Mouse (Mus musculus) intestine, embryonic 15.5 days (tissue): Measurements from ENCODE around the gene Park7. TPM values are rescaled to one million over a fixed set of nuclear protein-coding genes. Genes with fewer than 3 reads are reported as not detected.
"Not testable (repeated sequence)": the region's sequence is repeated elsewhere in the genome, so short reads cannot be mapped to it uniquely, and the experiment has no call there.

Experiments used
- ATAC-seq: fragments of 200-750 bp; cut with Nextera tagmentation; 2 replicates; pipeline ENCODE4 v1.8.0; 2017; ENCODE audit warnings: moderate TSS enrichment, moderate library complexity
- H3K27ac ChIP-seq: fragments of 300-500 bp; sonication (generic); 2 replicates; pipeline ENCODE4 v1.5.1; 2015; ENCODE audit warnings: mild to moderate bottlenecking, inconsistent platforms
- H3K27me3 ChIP-seq: fragments of 300-500 bp; sonication (generic); replicated peaks from 2 replicates; pipeline ENCODE4 v1.6.1; 2015; ENCODE audit warnings: inconsistent platforms
- H3K36me3 ChIP-seq: fragments of 300-500 bp; sonication (generic); 2 replicates; pipeline ENCODE4 v1.6.1; 2015; ENCODE audit warnings: inconsistent platforms
- H3K4me1 ChIP-seq: fragments of 300-500 bp; sonication (generic); replicated peaks from 2 replicates; pipeline ENCODE4 v1.6.1; 2015; ENCODE audit warnings: inconsistent platforms
- H3K4me2 ChIP-seq: fragments of 300-500 bp; sonication (generic); replicated peaks from 2 replicates; pipeline ENCODE4 v1.6.1; 2015; ENCODE audit warnings: mild to moderate bottlenecking, inconsistent platforms
- H3K4me3 ChIP-seq: fragments of 300-500 bp; sonication (generic); replicated peaks from 2 replicates; pipeline ENCODE4 v1.5.1; 2015; ENCODE audit warnings: inconsistent platforms
- H3K9ac ChIP-seq: fragments of 300-500 bp; sonication (generic); 2 replicates; pipeline ENCODE4 v1.6.1; 2015; ENCODE audit warnings: inconsistent platforms
- H3K9me3 ChIP-seq: fragments of 300-500 bp; sonication (generic); 2 replicates; pipeline ENCODE4 v1.6.1; 2016; ENCODE audit warnings: inconsistent platforms
- WGBS: fragments of 180-500 bp; shearing (Covaris S2); methylation state at CpG from one replicate; pipeline ENCODE4 v1.1.7; 2015; 5-methylcytosine and 5-hydroxymethylcytosine counted together
- polyA plus RNA-seq: library from polyadenylated mRNA; unstranded; fragments of >200 nt; fragmentation: Nextera tagmentation; extraction: Ambion mirVana; gene quantifications from 2 replicates; pipeline ENCODE4 v1.2.1, GENCODE M21; 2015

Park7 gene
- polyA plus RNA-seq, 1 experiment from 2014 or later = 410 TPM

DNA sequence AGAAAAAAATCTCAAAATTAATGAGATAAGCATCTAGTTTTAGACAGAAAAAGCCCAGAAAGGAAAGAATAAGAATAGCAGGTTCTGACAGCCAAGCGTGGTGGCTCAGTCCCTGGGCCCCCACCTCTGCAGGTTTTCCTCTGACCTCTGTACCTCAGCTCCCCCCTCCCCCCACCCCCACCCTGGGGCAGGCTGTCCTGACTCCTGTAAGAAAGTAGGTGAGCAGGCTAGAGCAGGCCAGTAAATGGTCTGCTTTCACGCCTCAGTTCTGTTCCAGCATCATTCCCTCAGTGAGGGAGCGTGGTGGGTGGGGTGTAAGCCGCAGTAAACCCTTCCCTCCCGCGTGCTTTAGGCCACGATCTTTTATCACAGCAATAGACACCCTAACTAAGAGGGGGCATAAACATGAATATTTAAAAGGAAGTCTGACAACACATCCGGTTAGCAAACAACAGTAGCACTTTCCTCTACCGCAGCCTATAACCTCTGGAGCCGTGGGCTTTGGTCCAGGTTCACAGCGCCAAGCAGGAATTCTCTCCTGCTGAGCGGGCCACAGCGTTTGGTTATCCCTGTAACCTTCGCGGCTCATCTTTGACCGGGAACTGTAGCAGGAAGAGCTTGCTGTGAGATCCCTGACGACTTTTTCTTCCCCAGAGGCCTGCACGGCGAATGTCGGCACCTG, 24.8 kb downstream of the Park7 start:
- WGBS = 31% methylated on average over 20 of the region's 20 CpGs
- H3K27me3 ChIP-seq = no peaks in the 10 kb centered on the region
- 0 out of 2 replicates have a peak overlapping the region, but pooled peaks have one; percentile 3 for H3K9ac ChIP-seq
- H3K27ac ChIP-seq = peak overlapping the region; percentile 56
- peak overlapping the region; percentile 49 for H3K4me2 ChIP-seq
- no peaks in the 10 kb centered on the region for H3K36me3 ChIP-seq
- no peak overlapping the region for H3K4me3 ChIP-seq
- peak; percentile 77 for ATAC-seq
- peaks cover 24% of the 10 kb centered on the region for H3K4me1 ChIP-seq
- H3K9me3 ChIP-seq = no peaks in the 10 kb centered on the region

DNA sequence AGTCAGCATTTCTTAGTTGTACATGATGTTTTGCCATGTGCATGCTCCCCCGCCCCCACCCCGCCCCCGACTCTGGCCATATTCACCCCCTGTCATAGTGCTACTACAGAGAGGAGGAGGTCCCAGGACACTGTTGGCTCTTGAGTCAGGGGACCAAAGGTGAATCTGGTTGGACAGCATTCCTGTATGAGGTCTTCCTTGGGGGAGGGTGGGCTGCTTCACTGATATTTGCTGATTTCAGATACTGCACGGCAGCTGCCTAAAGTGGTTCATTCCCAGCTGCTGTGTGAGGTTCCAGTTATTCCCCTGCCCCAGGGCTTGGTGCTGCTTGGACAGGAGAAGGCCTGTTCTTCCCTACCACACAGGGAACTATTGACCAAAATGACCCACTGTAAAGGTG, 25.7 kb downstream of the Park7 start:
- no peak overlapping the region for H3K4me2 ChIP-seq
- H3K27me3 ChIP-seq = no peaks in the 10 kb centered on the region
- H3K4me3 ChIP-seq = no peak overlapping the region
- 59% methylated on average over 4 of the region's 4 CpGs for WGBS
- no peak overlapping the region for H3K27ac ChIP-seq
- H3K4me1 ChIP-seq = peaks cover 21% of the 10 kb centered on the region
- H3K9ac ChIP-seq = no peak overlapping the region
- no peaks in the 10 kb centered on the region for H3K9me3 ChIP-seq
- no peaks in the 10 kb centered on the region for H3K36me3 ChIP-seq
- ATAC-seq = no peak

DNA sequence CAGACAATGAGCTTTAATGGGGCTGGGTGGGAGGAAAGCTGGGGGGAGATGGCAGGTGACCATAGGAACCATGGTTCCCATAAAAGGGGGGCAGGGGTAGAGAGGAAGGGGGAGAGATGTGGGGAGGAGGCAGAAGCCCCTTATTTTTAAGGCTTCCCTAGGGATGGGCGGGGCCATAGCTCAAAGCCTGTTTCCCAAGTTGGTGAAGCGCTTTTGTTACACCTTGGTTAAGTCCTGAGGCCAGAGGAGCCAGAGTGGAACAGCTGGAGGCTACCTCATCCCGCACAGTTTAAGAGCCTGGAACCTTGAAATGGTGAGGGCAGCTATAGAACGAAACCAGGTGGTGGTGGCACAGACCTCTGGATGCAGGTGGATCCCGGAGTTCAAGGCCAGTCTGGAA, 26.3 kb downstream of the Park7 start:
- no peak overlapping the region for H3K9ac ChIP-seq
- H3K4me1 ChIP-seq = peaks cover 21% of the 10 kb centered on the region
- no peaks in the 10 kb centered on the region for H3K36me3 ChIP-seq
- no peak overlapping the region for H3K4me2 ChIP-seq
- no peak overlapping the region for H3K4me3 ChIP-seq
- ATAC-seq = no peak
- H3K27ac ChIP-seq = no peak overlapping the region
- WGBS = 78% methylated on average over 5 of the region's 5 CpGs
- no peaks in the 10 kb centered on the region for H3K9me3 ChIP-seq
- H3K27me3 ChIP-seq = no peaks in the 10 kb centered on the region

DNA sequence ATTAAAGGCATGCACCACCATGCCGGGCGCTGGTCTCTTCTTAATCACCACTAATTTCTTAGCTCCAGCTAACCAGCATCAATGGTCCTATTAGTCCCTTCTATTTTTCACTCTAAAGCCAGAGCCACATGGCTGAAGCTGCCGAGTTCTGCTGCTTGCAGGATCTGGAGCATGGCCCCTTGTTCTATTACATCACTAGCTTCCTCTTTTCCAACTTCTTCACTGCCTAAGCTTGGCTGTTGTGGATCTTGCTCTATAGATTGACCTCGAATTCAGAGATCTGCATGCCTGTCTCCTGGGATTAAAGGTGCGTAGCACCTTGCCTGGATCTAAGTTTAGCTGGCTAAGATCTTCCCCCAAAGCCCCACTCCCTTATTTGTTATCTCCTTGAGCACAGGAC, 31.6 kb downstream of the Park7 start:
- 89% methylated on average over 5 of the region's 5 CpGs for WGBS
- Histone ChIP-seq H3K36me3 (no peaks in the 10 kb centered on the region), H3K9me3 (0 out of 2 replicates have a peak, but pooled peaks cover 2% of the 10 kb centered on the region), H3K4me3 (no peak overlapping the region), H3K9ac (no peak overlapping the region), H3K4me1 (no peaks in the 10 kb centered on the region), H3K27ac (no peak overlapping the region), H3K27me3 (no peaks in the 10 kb centered on the region), H3K4me2 (no peak overlapping the region)
- no peak for ATAC-seq

DNA sequence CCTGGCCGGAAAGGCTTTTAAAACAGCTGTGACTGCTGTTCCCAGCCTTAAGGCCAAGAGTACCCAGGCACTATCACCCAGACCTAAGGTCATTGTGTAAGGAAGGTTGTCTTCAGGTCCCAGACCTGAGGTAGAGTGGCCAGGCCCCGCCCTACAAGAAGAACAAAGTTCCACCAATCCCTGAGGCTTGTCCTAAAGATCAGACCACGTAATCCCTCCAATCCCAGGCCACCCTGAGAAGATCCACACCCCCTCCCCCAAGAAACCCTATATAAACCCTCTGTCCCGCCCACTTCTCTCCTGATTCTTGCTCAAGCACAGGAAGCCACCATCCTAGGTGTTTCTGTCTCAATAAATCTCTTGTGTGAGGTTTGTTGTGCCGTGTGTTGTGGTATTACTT, 33.9 kb downstream of the Park7 start:
- H3K9me3 ChIP-seq = 0 out of 2 replicates have a peak, but pooled peaks cover 2% of the 10 kb centered on the region
- ATAC-seq = no peak
- no peak overlapping the region for H3K4me3 ChIP-seq
- H3K9ac ChIP-seq = no peak overlapping the region
- no peaks in the 10 kb centered on the region for H3K27me3 ChIP-seq
- no peak overlapping the region for H3K27ac ChIP-seq
- H3K36me3 ChIP-seq = no peaks in the 10 kb centered on the region
- H3K4me1 ChIP-seq = no peaks in the 10 kb centered on the region
- H3K4me2 ChIP-seq = no peak overlapping the region
- 86% methylated on average over 5 of the region's 5 CpGs for WGBS

DNA sequence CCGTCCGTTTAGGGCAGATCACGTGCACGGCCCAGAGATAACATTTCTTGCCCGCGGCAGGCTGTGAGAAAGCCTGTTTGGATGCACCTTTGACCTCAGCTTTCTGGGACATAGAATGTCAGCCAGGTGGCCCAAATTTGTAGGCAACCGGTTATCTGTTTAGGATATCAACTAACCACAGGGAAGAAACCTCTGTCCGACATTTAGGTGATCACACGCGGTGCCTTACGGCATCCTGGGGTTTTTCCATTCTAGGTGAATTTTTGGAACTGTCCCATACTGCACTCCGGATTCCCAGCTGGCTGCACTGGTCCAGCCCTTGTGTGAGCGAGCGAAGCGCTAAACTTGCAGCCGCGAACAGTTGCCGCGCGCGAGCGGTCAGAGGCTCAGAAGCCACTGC, 34.6 kb downstream of the Park7 start:
- Histone ChIP-seq H3K4me1 (no peaks in the 10 kb centered on the region), H3K27me3 (no peaks in the 10 kb centered on the region), H3K4me2 (no peak overlapping the region), H3K36me3 (no peaks in the 10 kb centered on the region), H3K9ac (no peak overlapping the region), H3K27ac (no peak overlapping the region), H3K4me3 (no peak overlapping the region), H3K9me3 (0 out of 2 replicates have a peak, but pooled peaks cover 2% of the 10 kb centered on the region)
- no peak for ATAC-seq
- WGBS = 96% methylated on average over 22 of the region's 22 CpGs

DNA sequence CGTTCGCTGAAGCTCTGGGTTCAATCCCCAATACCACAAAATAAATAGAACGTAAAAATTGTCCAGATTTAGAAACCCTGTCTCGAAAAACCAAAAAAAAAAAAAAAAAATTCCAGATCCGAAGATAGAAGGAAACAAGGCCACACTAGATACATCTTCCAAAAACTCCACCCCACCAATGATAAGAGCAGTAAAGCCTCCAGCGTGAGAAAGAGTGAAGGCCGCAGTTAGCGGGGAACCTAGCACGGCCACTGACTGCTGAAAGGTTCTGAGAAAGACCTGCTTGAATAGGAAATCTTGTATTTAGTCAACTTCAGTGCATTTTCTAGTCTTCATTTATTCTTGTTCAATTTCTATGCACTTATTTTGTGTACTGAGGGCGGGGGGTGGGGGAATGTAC, 38.8 kb downstream of the Park7 start:
- Histone ChIP-seq H3K36me3 (no peaks in the 10 kb centered on the region), H3K4me2 (no peak overlapping the region), H3K27ac (no peak overlapping the region), H3K4me3 (no peak overlapping the region), H3K9ac (no peak overlapping the region), H3K4me1 (peaks cover 11% of the 10 kb centered on the region), H3K27me3 (no peaks in the 10 kb centered on the region), H3K9me3 (no peaks in the 10 kb centered on the region)
- no peak for ATAC-seq
- 51% methylated on average over 10 of the region's 10 CpGs for WGBS

DNA sequence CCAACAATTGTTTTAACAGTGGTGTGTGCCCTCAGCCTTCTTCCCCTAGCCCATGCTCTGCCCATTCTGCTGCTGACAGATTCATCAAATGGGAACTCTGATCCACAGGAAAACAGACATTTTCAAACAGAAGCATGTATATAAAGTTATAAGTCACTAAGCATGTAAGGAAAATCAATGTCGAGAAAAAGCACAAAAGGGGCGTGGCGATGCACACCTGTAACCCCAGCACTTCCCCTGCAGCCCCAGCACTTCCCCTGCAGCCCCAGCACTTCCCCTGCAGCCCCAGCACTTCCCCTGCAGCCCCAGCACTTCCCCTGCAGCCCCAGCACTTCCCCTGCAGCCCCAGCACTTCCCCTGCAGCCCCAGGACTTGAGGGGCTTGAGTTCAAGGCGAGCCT, 39.8 kb downstream of the Park7 start:
- H3K9ac ChIP-seq, H3K36me3 ChIP-seq, H3K27me3 ChIP-seq, H3K9me3 ChIP-seq, H3K27ac ChIP-seq, ATAC-seq, H3K4me3 ChIP-seq, H3K4me2 ChIP-seq: not testable (repeated sequence)
- peaks cover 14% of the 10 kb centered on the region for H3K4me1 ChIP-seq
- 67% methylated on average over 4 of the region's 4 CpGs for WGBS

DNA sequence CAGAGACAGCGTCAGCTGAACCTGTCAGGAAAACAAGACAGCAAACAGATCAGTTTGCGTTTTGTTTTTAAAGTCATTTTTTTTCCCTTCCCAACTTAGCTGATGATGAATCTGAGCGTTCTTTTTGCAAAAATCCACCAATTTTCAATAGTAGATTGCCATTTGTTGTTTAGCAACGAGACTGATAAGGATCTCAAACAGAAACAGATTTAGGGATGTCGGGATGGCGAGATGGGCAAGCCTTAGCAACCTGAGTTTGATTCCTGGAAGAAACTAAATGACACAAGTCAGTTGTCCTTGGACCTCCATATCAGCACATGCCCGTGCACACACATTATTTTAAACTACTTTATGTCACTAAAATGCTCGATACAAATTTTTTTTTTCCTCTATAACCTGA, 41.6 kb downstream of the Park7 start:
- WGBS = 64% methylated on average over 8 of the region's 8 CpGs
- peaks cover 15% of the 10 kb centered on the region for H3K4me1 ChIP-seq
- ATAC-seq = no peak
- H3K4me3 ChIP-seq = no peak overlapping the region
- H3K36me3 ChIP-seq = no peaks in the 10 kb centered on the region
- no peak overlapping the region for H3K27ac ChIP-seq
- H3K27me3 ChIP-seq = no peaks in the 10 kb centered on the region
- no peaks in the 10 kb centered on the region for H3K9me3 ChIP-seq
- H3K4me2 ChIP-seq = no peak overlapping the region
- H3K9ac ChIP-seq = no peak overlapping the region

DNA sequence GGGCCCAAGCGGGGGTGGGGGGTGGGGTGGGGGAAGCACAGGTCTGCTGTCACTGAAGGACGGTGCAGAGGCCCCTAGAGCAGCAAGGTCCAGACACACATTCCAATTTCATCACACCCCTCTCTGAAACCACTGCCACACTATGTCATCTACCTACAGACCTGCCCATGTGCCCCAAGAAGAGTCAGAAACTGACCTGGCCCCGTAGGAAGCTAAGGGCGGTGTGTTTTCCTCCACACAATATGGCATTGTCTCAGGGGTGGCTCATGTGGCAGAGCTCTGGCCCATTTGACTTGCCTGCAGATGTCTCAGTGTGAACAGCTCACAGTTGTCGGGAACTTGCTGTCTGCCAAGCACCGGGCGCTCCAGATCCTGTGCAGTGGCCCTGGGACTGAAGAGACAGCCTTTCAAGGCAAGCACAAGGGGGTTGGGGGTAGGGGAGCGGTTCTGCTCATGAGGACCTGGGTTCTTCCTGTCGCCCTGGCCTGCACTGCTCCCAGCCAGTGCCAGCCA, 42.0 kb downstream of the Park7 start:
- H3K36me3 ChIP-seq = peaks cover 2% of the 10 kb centered on the region; the same call in 1 of the 2 replicates
- H3K4me3 ChIP-seq = no peak overlapping the region
- H3K4me1 ChIP-seq = peaks cover 15% of the 10 kb centered on the region
- ATAC-seq = peak; percentile 34
- peak overlapping the region; percentile 56 for H3K27ac ChIP-seq
- H3K27me3 ChIP-seq = no peaks in the 10 kb centered on the region
- H3K9ac ChIP-seq = no peak overlapping the region
- WGBS = 33% methylated on average over 9 of the region's 9 CpGs
- no peaks in the 10 kb centered on the region for H3K9me3 ChIP-seq
- no peak overlapping the region for H3K4me2 ChIP-seq

DNA sequence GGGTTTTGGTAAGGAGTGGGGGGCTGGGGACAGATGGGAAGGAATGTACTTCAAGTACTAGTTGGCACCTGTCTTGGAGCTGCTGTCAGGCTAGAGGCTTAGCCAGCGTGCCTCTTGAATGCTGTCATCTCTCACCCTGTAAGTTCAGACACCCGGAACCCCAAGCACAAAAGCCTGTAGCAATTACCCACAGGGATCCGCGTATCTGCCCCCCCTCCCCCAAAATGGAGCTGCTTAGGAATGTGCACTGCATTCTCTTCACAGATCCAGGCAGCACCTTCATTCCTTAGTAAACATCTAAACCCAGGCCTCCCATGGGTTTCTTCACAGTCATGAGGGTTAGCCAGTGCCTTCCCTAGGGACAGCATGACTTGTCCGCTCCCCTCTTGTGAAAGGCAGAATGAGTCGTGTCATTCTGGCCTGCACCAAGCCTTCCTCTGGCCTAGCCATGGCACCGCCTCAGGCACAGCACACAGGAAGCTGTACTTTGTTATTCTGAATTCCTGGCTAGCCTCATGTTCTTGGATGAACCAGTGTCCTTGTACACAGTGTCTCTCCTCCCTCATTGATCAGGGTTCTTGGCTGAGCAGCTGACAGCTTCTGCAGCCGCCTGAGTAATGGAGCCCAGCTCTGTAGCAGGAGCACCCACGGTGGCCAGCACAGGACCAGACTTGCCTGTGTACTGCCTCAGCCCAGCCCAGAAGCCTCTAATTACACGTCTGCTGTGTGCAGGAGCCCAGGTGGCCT, 42.7 kb downstream of the Park7 start:
- WGBS = 29% methylated on average over 10 of the region's 10 CpGs

DNA sequence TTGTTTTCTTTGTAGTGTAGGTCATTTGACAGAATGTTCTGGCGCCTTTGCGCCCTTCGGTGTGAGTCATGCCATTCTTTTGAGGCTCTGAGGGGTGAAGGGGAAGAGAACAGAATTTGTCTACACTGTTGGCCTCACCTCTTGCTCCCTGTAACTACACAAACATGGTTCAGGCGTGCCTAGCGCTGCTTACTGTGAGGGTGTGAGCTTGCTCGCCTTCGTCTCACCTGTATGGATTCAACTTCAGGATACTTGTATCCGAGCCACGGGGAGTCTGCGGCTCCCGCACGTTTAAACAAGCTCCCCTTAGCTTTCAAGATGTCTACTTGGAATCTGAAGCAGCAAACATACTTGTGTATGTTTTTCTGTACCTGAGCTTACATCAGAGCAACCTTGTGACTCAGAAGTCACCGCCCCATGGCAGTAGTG, 43.3 kb downstream of the Park7 start:
- peaks cover 15% of the 10 kb centered on the region for H3K4me1 ChIP-seq
- ATAC-seq = no peak
- 76% methylated on average over 13 of the region's 13 CpGs for WGBS
- H3K36me3 ChIP-seq = peaks cover 15% of the 10 kb centered on the region
- no peak overlapping the region for H3K4me2 ChIP-seq
- H3K9me3 ChIP-seq = no peaks in the 10 kb centered on the region
- H3K9ac ChIP-seq = no peak overlapping the region
- H3K27ac ChIP-seq = peak overlapping the region; percentile 56; the same call in 1 of the 2 replicates
- H3K27me3 ChIP-seq = no peaks in the 10 kb centered on the region
- no peak overlapping the region for H3K4me3 ChIP-seq

More for the DNA sequence above, 42.7 kb downstream of the Park7 start:
- peaks cover 15% of the 10 kb centered on the region for H3K4me1 ChIP-seq
- H3K36me3 ChIP-seq = peaks cover 9% of the 10 kb centered on the region
- H3K4me3 ChIP-seq = no peak overlapping the region
- peak; percentile 74 for ATAC-seq
- no peaks in the 10 kb centered on the region for H3K9me3 ChIP-seq
- H3K27ac ChIP-seq = peak overlapping the region; percentile 56
- H3K4me2 ChIP-seq = no peak overlapping the region
- H3K27me3 ChIP-seq = no peaks in the 10 kb centered on the region
- H3K9ac ChIP-seq = no peak overlapping the region
